Mouse (Mus musculus): ENCODE measurements around the gene Shpk. TPM values are rescaled to one million over a fixed set of nuclear protein-coding genes. Genes with fewer than 3 reads are reported as not detected.

Gene Shpk
- polyA plus RNA-seq, 1 experiment: 8.2 TPM

DNA sequence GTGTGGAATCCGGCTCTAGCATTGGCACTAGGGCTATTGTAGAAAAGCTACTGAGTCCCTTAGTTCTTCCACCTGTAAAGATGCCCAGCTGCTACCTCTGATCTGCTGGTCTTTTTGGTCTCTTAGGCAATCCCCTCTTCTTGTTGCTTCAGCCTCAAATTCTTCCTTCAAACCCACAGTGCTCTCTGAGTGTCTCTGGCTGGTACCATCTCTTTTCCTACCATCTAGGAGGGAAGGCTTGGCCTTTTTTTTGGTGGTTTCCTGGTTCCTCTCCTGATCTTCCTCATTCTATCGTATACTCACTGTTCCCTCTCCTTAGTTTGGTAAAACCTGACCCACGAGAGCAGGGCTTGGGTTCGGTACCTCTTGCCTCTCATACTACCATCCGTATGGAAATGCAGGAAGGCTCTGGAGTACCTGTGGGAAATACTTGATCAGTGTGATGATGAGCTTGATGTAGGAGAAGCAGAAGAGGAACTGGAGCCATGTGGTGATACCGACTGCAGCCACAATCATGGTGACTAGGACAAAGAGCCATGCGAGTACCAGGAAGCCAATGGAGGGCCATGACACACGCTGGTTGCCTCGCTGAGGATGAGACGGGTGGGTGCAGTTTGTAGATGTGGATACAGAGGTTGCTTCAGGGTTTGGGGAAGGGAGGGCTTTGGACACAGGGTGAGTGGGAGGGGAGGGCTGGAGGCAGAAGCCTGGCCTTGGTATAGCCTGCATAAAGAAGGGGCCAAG lies 13.2 kb upstream of the Shpk start:
- H3K4me3 ChIP-seq (ENCODE audit: insufficient read depth, low read depth, low read length): no peak overlapping the region

DNA sequence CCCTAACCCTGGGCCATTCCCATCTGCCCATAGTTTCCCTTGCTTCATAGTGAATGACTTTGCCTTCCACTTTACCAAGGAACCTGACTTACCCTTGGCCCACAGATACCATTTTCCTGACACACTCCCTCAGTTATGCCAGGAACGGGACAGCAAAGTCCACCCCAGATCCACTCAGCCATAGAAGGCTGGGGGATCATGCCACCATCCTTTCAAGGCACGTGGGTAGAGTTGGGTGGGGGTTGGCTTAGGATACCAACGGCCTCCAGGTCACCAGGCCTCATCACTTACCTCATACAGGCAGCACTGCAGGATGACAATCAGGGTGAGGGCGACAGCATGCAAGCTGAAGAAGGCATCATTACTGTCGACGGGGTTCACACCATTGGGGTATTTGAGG lies 12.0 kb upstream of the Shpk start:
- Histone ChIP-seq H3K27ac (replicated peaks; ENCODE audit: low read depth, low read length) (no peak overlapping the region), H3K4me1 (ENCODE audit: control insufficient read depth, insufficient read depth, insufficient read length, low read length) (no peaks in the 10 kb centered on the region), H3K4me3 (ENCODE audit: insufficient read depth, low read depth, low read length) (no peak overlapping the region)

More for the DNA sequence above, 13.2 kb upstream of the Shpk start:
- no peaks in the 10 kb centered on the region for H3K4me1 ChIP-seq (ENCODE audit: control insufficient read depth, insufficient read depth, insufficient read length, low read length)
- no peak overlapping the region for H3K27ac ChIP-seq (replicated peaks; ENCODE audit: low read depth, low read length)

- Histone ChIP-seq H3K4me3 (ENCODE audit: insufficient read depth, low read depth, low read length) (no peak overlapping the region), H3K4me1 (ENCODE audit: control insufficient read depth, insufficient read depth, insufficient read length, low read length) (no peaks in the 10 kb centered on the region), H3K27ac (replicated peaks; ENCODE audit: low read depth, low read length) (no peak overlapping the region)
Measured at GRCm38 (mm10) chr11:73193047-73193446, 6.2 kb upstream of the Shpk start.

GRCm38 (mm10) chr11:73194444-73194843 lies 4.8 kb upstream of the Shpk start:
- Histone ChIP-seq H3K27ac (replicated peaks; ENCODE audit: low read depth, low read length) (no peak overlapping the region), H3K4me1 (ENCODE audit: control insufficient read depth, insufficient read depth, insufficient read length, low read length) (no peaks in the 10 kb centered on the region), H3K4me3 (ENCODE audit: insufficient read depth, low read depth, low read length) (no peak overlapping the region)

GRCm38 (mm10) chr11:73198190-73198589 lies 1.1 kb upstream of the Shpk start:
- H3K4me1 ChIP-seq (ENCODE audit: control insufficient read depth, insufficient read depth, insufficient read length, low read length): peaks cover 5% of the 10 kb centered on the region; the same call in 1 of the 2 replicates
- H3K27ac ChIP-seq (replicated peaks; ENCODE audit: low read depth, low read length): no peak overlapping the region
- peak overlapping the region; percentile 88 for H3K4me3 ChIP-seq (ENCODE audit: insufficient read depth, low read depth, low read length)

GRCm38 (mm10) chr11:73198603-73199229 lies 544 bp upstream of the Shpk start, which contains the start of gene Ctns:
Gene Ctns (minus strand): TSS chr11:73199042.
- Histone ChIP-seq H3K4me3 (ENCODE audit: insufficient read depth, low read depth, low read length) (peak within 1 kb of the TSS; percentile 88), H3K27ac (replicated peaks; ENCODE audit: low read depth, low read length) (peak within 1 kb of the TSS; percentile 83), H3K4me1 (ENCODE audit: control insufficient read depth, insufficient read depth, insufficient read length, low read length) (peaks cover 5% of the 10 kb centered on the region; the same call in 1 of the 2 replicates)

DNA sequence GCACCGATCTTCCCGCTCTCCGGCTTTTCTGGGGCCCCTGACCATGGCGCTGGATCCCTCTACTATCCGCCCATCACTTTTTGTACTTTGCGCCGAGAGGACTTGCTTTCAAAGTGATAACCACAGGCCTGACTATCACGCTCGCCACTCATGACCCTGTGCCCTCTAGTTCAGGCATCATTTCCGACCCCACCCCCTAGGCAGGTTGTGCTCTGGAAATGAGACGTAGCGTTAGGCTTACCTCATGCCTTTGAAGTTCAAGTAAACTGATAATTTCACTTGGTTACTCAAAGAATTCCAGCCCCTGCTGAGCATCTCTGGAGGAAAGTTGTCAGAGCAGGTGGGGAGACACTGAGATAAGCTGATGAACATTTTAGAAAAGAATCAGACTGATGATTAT lies 619 bp downstream of the Shpk start:
- peaks cover 5% of the 10 kb centered on the region; the same call in 1 of the 2 replicates for H3K4me1 ChIP-seq (ENCODE audit: control insufficient read depth, insufficient read depth, insufficient read length, low read length)
- H3K27ac ChIP-seq (replicated peaks; ENCODE audit: low read depth, low read length): 0 out of 2 replicates have a peak overlapping the region, but pooled peaks have one; percentile 61
- peak overlapping the region; percentile 88 for H3K4me3 ChIP-seq (ENCODE audit: insufficient read depth, low read depth, low read length)

GRCm38 (mm10) chr11:73201021-73201420 lies 1.8 kb downstream of the Shpk start:
- Histone ChIP-seq H3K4me3 (ENCODE audit: insufficient read depth, low read depth, low read length) (no peak overlapping the region), H3K4me1 (ENCODE audit: control insufficient read depth, insufficient read depth, insufficient read length, low read length) (peaks cover 5% of the 10 kb centered on the region; the same call in 1 of the 2 replicates), H3K27ac (replicated peaks; ENCODE audit: low read depth, low read length) (peak overlapping the region; percentile 56)

DNA sequence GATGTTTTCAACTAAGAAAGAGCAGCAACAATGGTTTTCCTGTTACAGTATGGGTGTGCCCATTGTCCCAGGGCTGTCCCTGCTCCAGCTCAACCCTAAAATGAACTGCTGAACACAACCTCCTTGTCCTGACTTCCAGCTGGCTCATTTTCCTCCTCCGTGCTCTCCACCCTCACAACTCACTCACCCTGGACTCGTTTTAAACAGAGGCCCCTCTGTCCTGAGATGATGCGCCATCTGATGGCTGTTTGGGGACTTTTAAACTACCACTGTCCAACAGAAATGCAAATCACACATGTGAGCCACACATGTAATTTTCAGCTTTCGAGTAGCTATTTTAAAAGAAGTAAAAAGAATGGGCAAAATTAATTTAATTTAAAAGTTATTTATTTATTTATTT lies 2.3 kb downstream of the Shpk start:
- H3K4me3 ChIP-seq (ENCODE audit: insufficient read depth, low read depth, low read length): no peak overlapping the region
- H3K27ac ChIP-seq (replicated peaks; ENCODE audit: low read depth, low read length): peak overlapping the region; percentile 56; the same call in 1 of the 2 replicates

DNA sequence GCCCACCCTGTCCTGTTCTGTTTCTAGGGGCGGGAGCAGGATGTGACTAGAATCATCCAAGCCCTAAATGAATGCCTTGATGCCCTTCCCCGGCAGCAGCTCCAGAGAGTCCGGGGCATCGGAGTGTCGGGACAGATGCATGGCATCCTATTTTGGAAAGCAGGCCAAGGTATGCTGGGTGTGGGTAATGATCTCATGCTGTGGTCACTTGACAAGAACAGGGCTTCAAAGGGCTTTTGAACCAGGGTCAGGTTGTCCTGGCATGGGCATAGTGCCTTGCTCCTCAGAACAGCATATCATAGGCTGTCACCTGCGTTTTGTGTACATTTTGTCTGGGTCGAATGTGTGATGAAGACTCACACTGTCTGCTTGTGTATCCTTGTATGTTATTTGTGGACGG lies 4.6 kb downstream of the Shpk start:
- peaks cover 5% of the 10 kb centered on the region; the same call in 1 of the 2 replicates for H3K4me1 ChIP-seq (ENCODE audit: control insufficient read depth, insufficient read depth, insufficient read length, low read length)
- no peak overlapping the region for H3K27ac ChIP-seq (replicated peaks; ENCODE audit: low read depth, low read length)
- H3K4me3 ChIP-seq (ENCODE audit: insufficient read depth, low read depth, low read length): no peak overlapping the region

More for the DNA sequence above, 2.3 kb downstream of the Shpk start:
- peaks cover 5% of the 10 kb centered on the region; the same call in 1 of the 2 replicates for H3K4me1 ChIP-seq (ENCODE audit: control insufficient read depth, insufficient read depth, insufficient read length, low read length)

DNA sequence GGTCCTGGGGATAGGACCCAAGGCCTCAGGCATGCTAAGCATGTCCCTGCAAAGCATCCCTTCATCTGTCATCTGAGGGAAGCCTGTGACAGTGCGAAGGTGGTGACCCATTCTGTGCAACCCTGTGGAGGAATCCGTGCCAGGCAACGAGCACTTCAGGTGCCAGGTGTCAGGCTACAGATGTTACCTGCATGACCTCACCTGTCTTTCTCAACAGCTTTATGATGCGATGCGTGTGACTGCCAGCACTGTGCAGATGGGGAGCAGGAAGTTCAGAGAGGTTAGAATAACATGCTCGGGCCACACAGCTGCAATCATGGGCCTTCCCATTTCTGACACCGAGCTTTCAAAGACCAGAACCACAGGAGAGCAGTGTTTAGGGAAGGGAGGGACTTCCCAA lies 5.9 kb downstream of the Shpk start:
- no peak overlapping the region for H3K4me3 ChIP-seq (ENCODE audit: insufficient read depth, low read depth, low read length)
- H3K4me1 ChIP-seq (ENCODE audit: control insufficient read depth, insufficient read depth, insufficient read length, low read length): peaks cover 5% of the 10 kb centered on the region; the same call in 1 of the 2 replicates

DNA sequence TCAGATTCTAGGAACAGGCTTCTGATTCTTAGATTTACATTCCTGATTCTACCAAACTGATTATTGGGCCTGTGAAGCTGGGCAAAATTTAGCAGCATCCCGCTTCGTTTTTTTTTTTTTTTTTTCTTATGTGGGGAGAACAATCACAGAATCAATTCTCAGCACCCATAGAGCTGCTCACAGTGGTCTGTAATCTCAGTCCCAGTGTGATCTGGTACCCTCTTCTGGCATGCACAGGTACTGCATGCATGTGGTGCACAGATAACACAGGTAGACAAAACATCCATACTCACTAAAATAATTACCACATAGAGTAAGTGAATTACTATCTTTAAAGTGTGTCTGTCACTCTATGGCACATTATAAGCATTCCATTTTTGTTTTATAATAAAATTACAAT lies 8.4 kb downstream of the Shpk start:
- Histone ChIP-seq H3K27ac (replicated peaks; ENCODE audit: low read depth, low read length) (no peak overlapping the region), H3K4me1 (ENCODE audit: control insufficient read depth, insufficient read depth, insufficient read length, low read length) (no peaks in the 10 kb centered on the region), H3K4me3 (ENCODE audit: insufficient read depth, low read depth, low read length) (no peak overlapping the region)

More for the DNA sequence above, 5.9 kb downstream of the Shpk start:
- H3K27ac ChIP-seq (replicated peaks; ENCODE audit: low read depth, low read length): no peak overlapping the region

DNA sequence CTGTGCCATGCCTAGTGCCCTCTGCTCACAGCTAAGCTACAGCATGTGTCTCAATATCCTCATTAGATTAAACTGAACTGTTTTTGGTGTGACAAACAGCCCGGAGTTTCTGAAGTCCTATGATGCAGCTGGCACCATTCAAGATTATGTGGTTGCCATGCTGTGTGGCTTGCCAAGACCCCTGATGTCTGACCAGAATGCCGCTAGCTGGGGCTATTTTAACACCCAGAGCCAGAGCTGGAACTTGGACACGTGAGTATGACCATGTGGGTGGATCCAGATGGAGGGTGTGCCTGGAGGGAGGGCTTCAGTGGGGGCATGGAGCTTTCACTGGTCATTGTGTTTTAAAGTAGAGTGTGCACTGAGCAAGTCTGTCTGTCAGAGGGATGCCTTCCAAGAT lies 14.7 kb downstream of the Shpk start:
- Histone ChIP-seq H3K4me1 (ENCODE audit: control insufficient read depth, insufficient read depth, insufficient read length, low read length) (no peaks in the 10 kb centered on the region; the same call in 1 of the 2 replicates), H3K4me3 (ENCODE audit: insufficient read depth, low read depth, low read length) (no peak overlapping the region), H3K27ac (replicated peaks; ENCODE audit: low read depth, low read length) (no peak overlapping the region)

DNA sequence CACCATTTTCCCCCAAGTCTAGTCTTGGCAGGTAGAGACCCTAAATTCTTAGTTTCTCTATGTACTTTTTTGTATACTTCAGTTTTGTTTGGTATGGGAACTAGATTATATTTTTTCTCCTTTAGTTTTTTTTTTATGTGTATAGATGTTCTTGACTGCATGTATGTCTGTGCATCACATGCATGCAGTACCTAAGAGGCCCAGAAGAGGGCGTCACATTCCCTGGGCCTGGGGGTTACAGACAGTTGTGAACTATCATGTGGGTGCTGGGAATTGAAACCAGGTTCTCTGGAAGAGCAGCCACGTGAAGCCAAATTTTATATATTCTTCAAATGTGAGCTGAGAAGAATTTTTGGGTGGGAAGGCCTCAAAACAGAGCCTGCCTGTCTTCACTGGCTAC lies 20.4 kb downstream of the Shpk start:
- H3K4me1 ChIP-seq (ENCODE audit: control insufficient read depth, insufficient read depth, insufficient read length, low read length): no peaks in the 10 kb centered on the region; the same call in 1 of the 2 replicates
- no peak overlapping the region for H3K27ac ChIP-seq (replicated peaks; ENCODE audit: low read depth, low read length)
- H3K4me3 ChIP-seq (ENCODE audit: insufficient read depth, low read depth, low read length): no peak overlapping the region

- Histone ChIP-seq H3K4me3 (ENCODE audit: insufficient read depth, low read depth, low read length) (no peak overlapping the region), H3K27ac (replicated peaks; ENCODE audit: low read depth, low read length) (no peak overlapping the region), H3K4me1 (ENCODE audit: control insufficient read depth, insufficient read depth, insufficient read length, low read length) (no peaks in the 10 kb centered on the region; the same call in 1 of the 2 replicates)
Measured at GRCm38 (mm10) chr11:73220651-73221050, 21.4 kb downstream of the Shpk start.
